Mouse (Mus musculus) splenic B cell, adult 2 months (primary cell): ENCODE measurements around the gene Cdrt4.

Source experiments
- DNase-seq: peaks from one replicate; pipeline ENCODE4 v3.0.0-alpha.2; 2011; ENCODE audit warnings: low read depth, low spot score
- H3K27me3 ChIP-seq: 2 replicates; pipeline ENCODE4 v1.6.1; 2012; ENCODE audit warnings: mild to moderate bottlenecking, low read length, moderate library complexity, mixed read lengths; ENCODE audit not compliant: control insufficient read depth, poor library complexity, insufficient read depth, severe bottlenecking
- H3K36me3 ChIP-seq: 2 replicates; pipeline ENCODE4 v1.6.1; 2012; ENCODE audit warnings: mild to moderate bottlenecking, low read length, moderate library complexity, mixed read lengths; ENCODE audit not compliant: control insufficient read depth, poor library complexity, insufficient read depth, severe bottlenecking

Gene Cdrt4

DNA sequence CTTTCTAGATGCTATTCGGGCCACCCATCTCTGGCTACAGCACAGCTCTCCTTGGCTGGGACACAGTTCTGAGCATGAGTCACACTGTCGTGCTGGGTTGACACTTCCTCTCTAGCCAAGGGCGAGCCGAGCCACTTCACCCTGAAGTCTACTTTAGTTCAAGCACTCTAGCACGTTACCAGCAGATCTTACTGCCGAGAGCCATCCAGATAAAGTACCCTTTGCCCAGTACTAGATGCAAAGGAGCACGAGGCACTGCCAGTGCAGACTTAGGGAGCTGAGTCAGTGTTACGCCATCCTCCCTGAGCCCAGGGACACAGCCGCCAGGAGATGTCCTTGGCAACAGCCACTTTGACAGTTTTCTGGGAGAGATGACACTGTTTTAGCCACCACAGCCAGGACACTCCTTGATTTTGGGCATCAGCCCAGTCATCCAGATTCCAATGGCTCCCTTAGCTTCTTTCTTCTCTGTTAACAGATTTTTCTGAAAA, 75.7 kb downstream of the Cdrt4 start:
- no peaks in the 10 kb centered on the region for H3K36me3 ChIP-seq
- DNase-seq = no peak

DNA sequence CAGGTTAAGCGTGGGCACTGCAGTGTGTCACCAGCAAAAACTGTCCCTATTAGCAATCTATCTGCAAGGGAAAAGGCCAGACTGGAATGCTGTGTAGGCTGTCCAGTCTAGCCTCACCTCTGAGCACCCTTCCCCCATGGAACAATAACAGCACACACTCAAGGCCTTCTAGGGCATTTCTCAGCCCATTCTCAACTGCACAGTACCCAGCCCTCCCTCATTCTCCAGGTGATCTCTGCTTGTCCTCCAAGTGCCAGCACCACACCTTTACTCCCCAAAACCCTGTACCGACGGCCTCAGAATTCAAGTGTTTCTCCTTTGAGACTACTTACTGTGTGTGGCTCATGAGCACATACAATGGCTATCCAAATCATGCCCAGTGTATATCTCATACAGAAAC, 77.1 kb downstream of the Cdrt4 start:
- DNase-seq = no peak
- H3K27me3 ChIP-seq = no peaks in the 10 kb centered on the region

More for the DNA sequence above, 75.7 kb downstream of the Cdrt4 start:
- no peaks in the 10 kb centered on the region for H3K27me3 ChIP-seq

DNA sequence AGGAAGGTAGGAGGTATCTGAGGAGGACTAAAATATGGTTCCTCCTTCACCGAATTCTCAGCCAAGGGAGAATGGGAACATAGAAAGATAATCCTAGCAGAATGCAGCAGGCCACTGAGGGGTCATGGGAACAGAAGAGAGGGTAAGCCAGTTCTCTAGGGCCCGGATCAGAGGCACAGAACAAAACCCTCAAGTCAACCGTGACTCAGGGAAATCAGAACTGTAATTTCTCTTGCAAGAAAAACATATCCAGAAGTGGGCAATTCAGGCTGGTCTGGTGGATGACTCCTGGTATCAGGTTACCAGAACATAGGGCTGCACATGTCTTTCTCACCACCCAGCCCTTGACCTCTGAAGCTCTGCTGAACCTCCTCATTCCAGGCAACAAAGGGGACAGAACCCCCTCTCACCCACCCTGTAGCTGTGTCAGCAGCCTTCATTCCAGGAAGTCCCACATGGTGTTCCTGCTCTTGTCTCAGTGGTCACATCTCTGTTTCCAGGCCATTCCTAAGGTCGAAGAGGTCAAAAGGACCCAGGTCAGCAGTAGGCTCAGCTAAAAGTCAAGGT, 78.2 kb downstream of the Cdrt4 start:
- no peaks in the 10 kb centered on the region for H3K36me3 ChIP-seq
- DNase-seq = no peak
- H3K27me3 ChIP-seq = no peaks in the 10 kb centered on the region

More for the DNA sequence above, 77.1 kb downstream of the Cdrt4 start:
- no peaks in the 10 kb centered on the region for H3K36me3 ChIP-seq

DNA sequence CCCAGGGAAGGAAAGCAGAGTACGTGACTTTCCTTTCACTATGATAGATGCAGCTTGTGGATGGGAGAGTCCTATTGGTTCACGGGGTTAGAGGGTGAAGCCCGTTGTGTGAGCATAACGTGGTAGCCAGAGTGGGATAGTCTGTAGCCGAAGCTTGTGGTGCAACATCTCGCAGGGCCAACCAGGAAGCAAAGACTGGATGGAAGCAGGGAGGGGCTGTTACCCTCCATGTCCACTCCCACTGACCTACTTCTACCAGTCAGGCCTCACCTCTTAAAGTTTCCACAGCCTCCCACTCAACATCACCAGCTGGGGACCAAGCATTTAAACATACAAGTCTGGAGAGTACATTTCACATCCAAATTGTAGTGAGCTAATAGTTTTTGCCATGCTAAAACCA, 78.7 kb downstream of the Cdrt4 start:
- no peak for DNase-seq
- Histone ChIP-seq H3K36me3 (no peaks in the 10 kb centered on the region), H3K27me3 (no peaks in the 10 kb centered on the region)

DNA sequence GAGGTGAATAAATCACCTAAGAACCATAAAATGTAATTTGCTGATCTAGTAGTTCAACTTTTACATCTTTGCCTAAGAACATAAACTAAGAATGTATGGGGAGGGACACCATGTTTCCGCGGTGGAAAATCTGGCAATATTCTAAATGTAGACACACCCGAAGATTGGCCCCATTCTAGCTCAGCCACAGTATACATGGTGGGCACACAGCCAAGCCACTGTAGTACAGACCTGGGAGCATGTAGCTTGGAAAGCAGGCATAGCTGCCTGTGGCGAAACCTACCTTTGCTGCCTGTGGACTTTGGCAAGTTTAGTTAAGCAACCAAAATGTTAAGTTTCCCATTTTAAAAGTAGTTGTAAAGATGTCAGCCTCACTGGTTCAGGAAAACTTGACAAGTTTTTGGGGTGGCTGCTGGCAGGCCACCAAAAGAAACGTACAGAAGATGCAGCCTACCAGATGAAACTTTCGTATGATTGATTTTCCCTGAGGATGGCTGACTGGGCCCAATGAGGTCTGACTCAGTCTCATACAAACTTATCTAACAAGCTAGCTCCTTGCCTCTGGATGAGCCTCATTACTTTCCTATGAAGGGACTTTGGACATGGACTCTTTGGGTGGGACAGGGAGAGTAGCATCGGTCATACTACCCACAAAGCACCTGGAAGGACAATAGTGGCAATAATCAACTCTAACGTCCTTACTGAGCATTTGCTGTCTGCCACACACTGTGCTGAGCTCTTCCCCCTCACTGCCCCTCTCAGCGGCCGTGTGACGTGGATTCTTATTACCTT, 84.6 kb downstream of the Cdrt4 start:
- H3K36me3 ChIP-seq = no peaks in the 10 kb centered on the region
- no peak for DNase-seq
- no peaks in the 10 kb centered on the region for H3K27me3 ChIP-seq

DNA sequence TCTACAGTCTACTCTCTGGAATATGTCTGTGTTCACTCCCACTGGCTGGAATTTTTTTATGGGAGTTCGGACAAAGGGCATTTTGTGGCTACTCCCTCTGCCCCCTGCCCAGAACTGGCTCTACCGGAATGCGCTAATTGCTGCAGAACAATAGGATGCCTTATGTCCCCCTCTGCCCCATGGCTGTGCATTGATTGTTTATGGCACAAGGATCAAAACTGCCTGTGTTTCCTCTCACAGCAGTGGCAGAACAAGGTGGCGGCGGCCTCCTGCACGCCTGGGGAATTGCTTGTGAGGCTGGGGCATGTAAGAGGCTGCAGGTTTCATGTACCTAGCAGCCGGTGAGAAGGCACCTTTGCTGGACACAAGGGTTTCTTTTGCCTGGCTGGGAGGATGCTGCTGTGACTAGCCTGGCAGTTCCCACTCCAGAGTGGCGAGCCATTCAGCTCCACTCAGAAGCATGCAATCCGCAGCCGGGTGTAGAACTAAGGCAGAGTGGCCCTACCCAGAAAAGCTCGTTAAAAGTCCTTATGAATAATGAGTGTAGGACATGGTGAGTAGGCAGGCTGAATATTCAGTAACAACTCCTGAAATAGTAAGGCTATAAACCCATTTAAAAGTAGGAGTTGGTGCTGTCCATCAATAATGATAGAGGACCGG, 89.1 kb downstream of the Cdrt4 start:
- Histone ChIP-seq H3K27me3 (no peaks in the 10 kb centered on the region), H3K36me3 (no peaks in the 10 kb centered on the region)
- no peak for DNase-seq
